Comparison of ENCODE assay signal across 18 mouse cellular contexts in the genomic region with DNA sequence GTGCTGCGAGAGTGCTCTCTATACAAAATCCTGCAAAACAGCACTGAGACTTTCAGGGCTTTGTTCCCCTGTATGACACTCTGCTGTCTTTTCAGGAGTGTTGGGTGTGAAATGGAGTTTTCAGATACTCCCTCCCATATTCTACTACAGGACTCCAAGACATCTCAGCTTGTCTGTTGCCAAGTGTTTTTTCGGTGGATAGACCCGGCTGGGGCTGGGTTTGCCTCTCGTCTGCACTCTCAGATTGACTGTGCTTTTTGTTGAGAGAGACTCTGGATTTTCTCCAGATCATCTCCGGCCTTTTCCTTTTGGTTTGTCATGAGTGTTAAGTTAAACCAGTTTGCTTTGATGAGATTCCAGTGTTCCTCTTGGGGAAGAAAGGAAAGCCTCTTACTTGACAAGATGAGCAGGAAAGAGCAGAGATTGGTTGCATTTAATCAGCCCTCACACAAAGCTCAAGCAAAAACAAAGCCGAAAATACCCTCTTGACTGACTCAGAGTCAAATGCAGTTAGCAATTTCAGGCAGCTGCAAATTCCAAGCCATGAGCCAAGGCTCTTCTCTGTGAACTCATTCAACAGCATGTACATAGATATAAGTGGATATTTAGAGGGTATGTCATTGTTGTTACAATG.
DNase-seq lines count a peak whose midpoint lies in the region; ATAC-seq and TF ChIP-seq lines count a peak whose summit lies in the region.
"Had no signal": no experiment of that assay in that cellular context is flagged by ENCODE, and none has a peak within 500 bp of the region (broad histone marks: within the 10 kb centered on the region; RNA-seq: fewer than 3 reads in every experiment).

No protein-coding gene starts in this region.

- H3K4me3 ChIP-seq in heart, postnatal 0 days (ENCODE audit: low read depth, low read length): no peak overlapping the region
- no peak overlapping the region for H3K4me3 ChIP-seq in lung, embryonic 16.5 days (ENCODE audit: low read length)
- H3K4me3 ChIP-seq in limb, embryonic 14.5 days (replicated peaks; ENCODE audit: low read length): no peak overlapping the region
- no peak overlapping the region for H3K4me3 ChIP-seq in liver, postnatal 0 days (ENCODE audit: low read depth, low read length)
- H3K4me3 ChIP-seq: forebrain, embryonic 12.5 days; hindbrain, embryonic 12.5 days; neural tube, embryonic 13.5 days had no signal

- WGBS in heart, postnatal 0 days: 28% methylated on average over 6 of the region's 6 CpGs
- WGBS in lung, embryonic 16.5 days: 49% methylated on average over 6 of the region's 6 CpGs
- 70% methylated on average over 6 of the region's 6 CpGs for WGBS in limb, embryonic 14.5 days
- WGBS in liver, postnatal 0 days (ENCODE audit: insufficient replicate concordance): 79% methylated on average over 6 of the region's 6 CpGs

- no peak for TF ChIP-seq CTCF in heart, postnatal 0 days (IDR thresholded peaks at IDR 0.05; ENCODE audit: low read depth)
- no peak for TF ChIP-seq CTCF in liver, postnatal 0 days (IDR thresholded peaks at IDR 0.05; ENCODE audit: low read depth)

- H3K27ac ChIP-seq in heart, postnatal 0 days (ENCODE audit: low read depth): peak overlapping the region; percentile 60
- peak overlapping the region; percentile 32 for H3K27ac ChIP-seq in lung, embryonic 16.5 days (ENCODE audit: low read length)
- H3K27ac ChIP-seq in limb, embryonic 14.5 days (replicated peaks; ENCODE audit: low read depth, low read length): no peak overlapping the region; the same call in 1 of the 2 replicates
- H3K27ac ChIP-seq in liver, postnatal 0 days (ENCODE audit: low read depth): no peak overlapping the region
- H3K27ac ChIP-seq: forebrain, embryonic 12.5 days; hindbrain, embryonic 12.5 days; liver, embryonic 14.5 days; neural tube, embryonic 13.5 days had no signal

- no peak for DNase-seq in frontal cortex, postnatal 36 days (ENCODE audit: low spot score in 2 of 2)
- DNase-seq in heart, postnatal 0 days (ENCODE audit: low spot score): peak; percentile 61
- DNase-seq in heart, postnatal 36 days: no peak
- DNase-seq in lung, postnatal 25 days (ENCODE audit: low spot score): no peak
- peak; percentile 45 for DNase-seq in limb, embryonic 14.5 days (ENCODE audit: low spot score)
- DNase-seq in liver, postnatal 0 days: no peak
- DNase-seq: cerebellum, adult 11-12 months; cerebellum, postnatal 36 days; kidney, adult 11 months; kidney, postnatal 10 days; layer of hippocampus, adult 9-11 months had no signal

- no peak for TF ChIP-seq EP300 in heart, postnatal 0 days (IDR thresholded peaks at IDR 0.05; ENCODE audit: low read depth)
- no peak for TF ChIP-seq EP300 in liver, postnatal 0 days (IDR thresholded peaks at IDR 0.05; ENCODE audit: low read depth)

- 0 out of 2 replicates have a peak, but pooled peaks have one; percentile 13 for ATAC-seq in frontal cortex, adult (ENCODE audit: low TSS enrichment)
- peak; percentile 53 for ATAC-seq in heart, postnatal 0 days (ENCODE audit: insufficient read depth, low read depth)
- ATAC-seq in lung, embryonic 16.5 days (ENCODE audit: low read depth): peak; percentile 74
- no peak for ATAC-seq in limb, embryonic 14.5 days (ENCODE audit: low FRiP score, low read depth)
- no peak for ATAC-seq in liver, postnatal 0 days
- ATAC-seq: midbrain, embryonic 16.5 days had no signal

- intact Hi-C loops in heart, postnatal 36 days (cut with DNase I): no loop called here

- H3K4me2 ChIP-seq in heart, postnatal 0 days (ENCODE audit: low read depth, low read length): no peak overlapping the region
- H3K4me2 ChIP-seq in lung, embryonic 16.5 days (ENCODE audit: low read depth, low read length): no peak overlapping the region
- no peak overlapping the region for H3K4me2 ChIP-seq in limb, embryonic 14.5 days (replicated peaks; ENCODE audit: low read depth, low read length, severe bottlenecking)
- H3K4me2 ChIP-seq in liver, postnatal 0 days (ENCODE audit: low read depth, low read length): no peak overlapping the region
- H3K4me2 ChIP-seq: forebrain, embryonic 12.5 days; hindbrain, embryonic 12.5 days; neural tube, embryonic 13.5 days had no signal

- H3K9me3 ChIP-seq in heart, postnatal 0 days (replicated peaks; ENCODE audit: control insufficient read depth, low read length): no peaks in the 10 kb centered on the region
- no peaks in the 10 kb centered on the region for H3K9me3 ChIP-seq in lung, embryonic 16.5 days (ENCODE audit: control insufficient read depth, low read length)
- no peaks in the 10 kb centered on the region for H3K9me3 ChIP-seq in limb, embryonic 14.5 days (ENCODE audit: control insufficient read depth, low read length)
- no peaks in the 10 kb centered on the region for H3K9me3 ChIP-seq in liver, postnatal 0 days (ENCODE audit: low read length)
- H3K9me3 ChIP-seq: forebrain, embryonic 12.5 days; neural tube, embryonic 13.5 days had no signal

- H3K36me3 ChIP-seq in heart, postnatal 0 days (replicated peaks; ENCODE audit: control insufficient read depth, insufficient read depth, low read length): no peaks in the 10 kb centered on the region
- no peaks in the 10 kb centered on the region for H3K36me3 ChIP-seq in lung, embryonic 16.5 days (ENCODE audit: control insufficient read depth, insufficient read depth, low read length)
- no peaks in the 10 kb centered on the region for H3K36me3 ChIP-seq in limb, embryonic 14.5 days (ENCODE audit: control insufficient read depth, insufficient read depth, low read length)
- H3K36me3 ChIP-seq in liver, postnatal 0 days (replicated peaks; ENCODE audit: insufficient read depth, low read length): no peaks in the 10 kb centered on the region
- H3K36me3 ChIP-seq: forebrain, embryonic 12.5 days; hindbrain, embryonic 12.5 days; neural tube, embryonic 13.5 days had no signal

- no peaks in the 10 kb centered on the region for H3K27me3 ChIP-seq in heart, postnatal 0 days (ENCODE audit: control insufficient read depth, insufficient read depth, low read length)
- no peaks in the 10 kb centered on the region for H3K27me3 ChIP-seq in lung, embryonic 16.5 days (ENCODE audit: control insufficient read depth, insufficient read depth, low read depth, low read length)
- H3K27me3 ChIP-seq in limb, embryonic 14.5 days (ENCODE audit: control insufficient read depth, insufficient read depth, low read length): no peaks in the 10 kb centered on the region; the same call in 1 of the 2 replicates
- H3K27me3 ChIP-seq in liver, postnatal 0 days (ENCODE audit: insufficient read depth, low read length): no peaks in the 10 kb centered on the region
- H3K27me3 ChIP-seq: forebrain, embryonic 12.5 days; hindbrain, embryonic 12.5 days; neural tube, embryonic 13.5 days had no signal

- H3K4me1 ChIP-seq in heart, postnatal 0 days (ENCODE audit: control insufficient read depth, insufficient read depth): no peaks in the 10 kb centered on the region
- H3K4me1 ChIP-seq in lung, embryonic 16.5 days (replicated peaks; ENCODE audit: control insufficient read depth, insufficient read depth, low read length): peaks cover 13% of the 10 kb centered on the region; the same call in 1 of the 2 replicates
- 0 out of 2 replicates have a peak, but pooled peaks cover 4% of the 10 kb centered on the region for H3K4me1 ChIP-seq in limb, embryonic 14.5 days (ENCODE audit: control insufficient read depth, insufficient read depth, low read length)
- H3K4me1 ChIP-seq in liver, postnatal 0 days (ENCODE audit: insufficient read depth): no peaks in the 10 kb centered on the region
- H3K4me1 ChIP-seq: hindbrain, embryonic 12.5 days had no signal

- no peak for TF ChIP-seq POLR2A in limb, embryonic 14.5 days (IDR thresholded peaks at IDR 0.05; ENCODE audit: borderline replicate concordance, extremely low read depth, insufficient read depth, insufficient read length)

- no peak overlapping the region for H3K9ac ChIP-seq in heart, postnatal 0 days (replicated peaks; ENCODE audit: low read depth, low read length)
- H3K9ac ChIP-seq in lung, embryonic 16.5 days (ENCODE audit: low read length): no peak overlapping the region
- H3K9ac ChIP-seq in limb, embryonic 14.5 days (ENCODE audit: low read depth, low read length, severe bottlenecking): no peak overlapping the region
- H3K9ac ChIP-seq in liver, postnatal 0 days (replicated peaks): no peak overlapping the region
- H3K9ac ChIP-seq: forebrain, embryonic 12.5 days; hindbrain, embryonic 12.5 days; liver, embryonic 14.5 days; neural tube, embryonic 13.5 days had no signal

Comparison
In these comparisons a context has a peak if more than half of its experiments do, and no peak if none do; other contexts are left out.
1. DNase-seq: peak in heart, postnatal 0 days (single experiment) and limb, embryonic 14.5 days (single experiment); none in frontal cortex, postnatal 36 days (0 of 2), heart, postnatal 36 days (0 of 2), lung, postnatal 25 days (single experiment) and liver, postnatal 0 days (single experiment).
2. ATAC-seq: peak in frontal cortex, adult (single experiment), heart, postnatal 0 days (single experiment) and lung, embryonic 16.5 days (single experiment); none in limb, embryonic 14.5 days (single experiment) and liver, postnatal 0 days (single experiment).
3. H3K27ac ChIP-seq: peak in heart, postnatal 0 days (single experiment) and lung, embryonic 16.5 days (single experiment); none in limb, embryonic 14.5 days (single experiment) and liver, postnatal 0 days (single experiment).